Mouse (Mus musculus) myocyte (in vitro differentiated cells): ENCODE results near the gene Cutc.

Experiments used
- E2F4 ChIP-seq: IDR thresholded peaks from one replicate; pipeline ENCODE4 v1.6.1; 2011; ENCODE audit warnings: mild to moderate bottlenecking, control low read depth, moderate library complexity; ENCODE audit not compliant: insufficient read depth
- MAX ChIP-seq: IDR thresholded peaks from one replicate; pipeline ENCODE4 v1.6.1; 2011; ENCODE audit warnings: low read depth, mild to moderate bottlenecking, control low read depth
- MYOD1 ChIP-seq, 3 experiments: IDR thresholded peaks; one replicate each; pipeline ENCODE4 v1.6.1; 2011; ENCODE audit warnings: control low read depth in 2 of 3, low read depth in 2 of 3, mild to moderate bottlenecking in 2 of 3, moderate library complexity in 1 of 3; ENCODE audit not compliant: insufficient read length in 2 of 3, control insufficient read depth in 1 of 3
- MYOG ChIP-seq, 3 experiments: IDR thresholded peaks; one replicate each; pipeline ENCODE4 v1.6.1; 2011; ENCODE audit warnings: control low read depth in 2 of 3, low read depth in 2 of 3, mild to moderate bottlenecking in 2 of 3; ENCODE audit not compliant: insufficient read length in 2 of 3, control insufficient read depth in 1 of 3, insufficient read depth in 1 of 3
- POLR2A ChIP-seq: IDR thresholded peaks from one replicate; pipeline ENCODE4 v1.6.1; 2011; ENCODE audit warnings: low read depth, mild to moderate bottlenecking, control low read depth, moderate library complexity; ENCODE audit not compliant: insufficient read length
- POLR2AphosphoS2 ChIP-seq: IDR thresholded peaks from one replicate; pipeline ENCODE4 v1.6.1; 2011; ENCODE audit warnings: low read depth, control low read depth; ENCODE audit not compliant: insufficient read length
- REST ChIP-seq: IDR thresholded peaks from one replicate; pipeline ENCODE4 v1.6.1; 2011; ENCODE audit warnings: mild to moderate bottlenecking, control low read depth, moderate library complexity; ENCODE audit not compliant: insufficient read depth, insufficient read length
- SRF ChIP-seq: IDR thresholded peaks from one replicate; pipeline ENCODE4 v1.6.1; 2011; ENCODE audit warnings: low read depth; ENCODE audit not compliant: control insufficient read depth, insufficient read length
- TCF12 ChIP-seq: IDR thresholded peaks from one replicate; pipeline ENCODE4 v1.6.1; 2011; ENCODE audit warnings: mild to moderate bottlenecking, control low read depth; ENCODE audit not compliant: poor library complexity, insufficient read depth, severe bottlenecking
- TCF3 ChIP-seq: IDR thresholded peaks from one replicate; pipeline ENCODE4 v1.6.1; 2011; ENCODE audit warnings: low read depth, control low read depth; ENCODE audit not compliant: insufficient read length
- USF1 ChIP-seq: IDR thresholded peaks from one replicate; pipeline ENCODE4 v1.6.1; 2011; ENCODE audit warnings: low read depth, mild to moderate bottlenecking, control low read depth, moderate library complexity

GRCm38 (mm10) chr19:43797216-43797615 lies 44.4 kb downstream of the Cutc start:
- TF ChIP-seq MYOG (IDR thresholded peaks at IDR 0.05; ENCODE audit: control insufficient read depth in 1 of 3, insufficient read depth in 1 of 3, insufficient read length in 2 of 3, low read depth in 2 of 3): no peak
- TF ChIP-seq MAX: no peak
- TF ChIP-seq SRF: no peak
- no peak for TF ChIP-seq TCF3
- no peak for TF ChIP-seq TCF12
- no peak for TF ChIP-seq POLR2A
- no peak for TF ChIP-seq USF1
- no peak for TF ChIP-seq E2F4
- TF ChIP-seq REST: no peak
- no peak for TF ChIP-seq MYOD1 (IDR thresholded peaks at IDR 0.05; ENCODE audit: control insufficient read depth in 1 of 3, insufficient read length in 2 of 3, low read depth in 2 of 3)
- TF ChIP-seq POLR2AphosphoS2: no peak
